Mouse (Mus musculus): ENCODE results near the gene Cdyl.

GRCm38 (mm10) chr13:35742696-35743095 is 83.1 kb downstream of the Cdyl start:
- TF ChIP-seq POLR2A (IDR thresholded peaks at IDR 0.05; ENCODE audit: borderline replicate concordance, extremely low read depth, low read depth, low read length) = no peak
- TF ChIP-seq CTCF (IDR thresholded peaks at IDR 0.05; ENCODE audit: insufficient read depth, low read length) = no peak

All from lung, adult 2 months (tissue).